Mouse (Mus musculus) neural tube, embryonic 12.5 days (tissue): ENCODE results near the gene Fli1. TPM values are rescaled to one million over a fixed set of nuclear protein-coding genes. Genes with fewer than 3 reads are reported as not detected.

Source experiments
- ATAC-seq: fragments of 200-750 bp; cut with Nextera tagmentation; 2 replicates; pipeline ENCODE4 v1.8.0; 2017; ENCODE audit warnings: low read depth, mild to moderate bottlenecking, moderate TSS enrichment, moderate library complexity; ENCODE audit not compliant: low FRiP score
- H3K27ac ChIP-seq: fragments of 300-500 bp; sonication (generic); 2 replicates; pipeline ENCODE4 v1.5.1; 2016
- H3K27me3 ChIP-seq: fragments of 300-500 bp; sonication (generic); replicated peaks from 2 replicates; pipeline ENCODE4 v1.6.1; 2016; ENCODE audit warnings: mild to moderate bottlenecking
- H3K36me3 ChIP-seq: fragments of 300-500 bp; sonication (generic); 2 replicates; pipeline ENCODE4 v1.6.1; 2016; ENCODE audit warnings: mild to moderate bottlenecking
- H3K4me1 ChIP-seq: fragments of 300-500 bp; sonication (generic); 2 replicates; pipeline ENCODE4 v1.6.1; 2016
- H3K4me2 ChIP-seq: fragments of 300-500 bp; sonication (generic); replicated peaks from 2 replicates; pipeline ENCODE4 v1.6.1; 2016; ENCODE audit warnings: mild to moderate bottlenecking
- H3K4me3 ChIP-seq: fragments of 300-500 bp; sonication (generic); 2 replicates; pipeline ENCODE4 v1.5.1; 2016
- H3K9ac ChIP-seq: fragments of 300-500 bp; sonication (generic); 2 replicates; pipeline ENCODE4 v1.6.1; 2016; ENCODE audit warnings: mild to moderate bottlenecking
- H3K9me3 ChIP-seq: fragments of 300-500 bp; sonication (generic); 2 replicates; pipeline ENCODE4 v1.6.1; 2016; ENCODE audit warnings: mild to moderate bottlenecking
- WGBS: fragments of 180-500 bp; shearing (Covaris S2); methylation state at CpG from one replicate; pipeline ENCODE4 v1.1.7; 2016; 5-methylcytosine and 5-hydroxymethylcytosine counted together
- polyA plus RNA-seq: library from polyadenylated mRNA; unstranded; fragments of >200 nt; fragmentation: Nextera tagmentation; extraction: Ambion mirVana; gene quantifications from 2 replicates; pipeline ENCODE4 v1.2.1, GENCODE M21; 2016

Fli1 gene
- polyA plus RNA-seq, 1 experiment from 2014 or later, result 15.4 TPM

DNA sequence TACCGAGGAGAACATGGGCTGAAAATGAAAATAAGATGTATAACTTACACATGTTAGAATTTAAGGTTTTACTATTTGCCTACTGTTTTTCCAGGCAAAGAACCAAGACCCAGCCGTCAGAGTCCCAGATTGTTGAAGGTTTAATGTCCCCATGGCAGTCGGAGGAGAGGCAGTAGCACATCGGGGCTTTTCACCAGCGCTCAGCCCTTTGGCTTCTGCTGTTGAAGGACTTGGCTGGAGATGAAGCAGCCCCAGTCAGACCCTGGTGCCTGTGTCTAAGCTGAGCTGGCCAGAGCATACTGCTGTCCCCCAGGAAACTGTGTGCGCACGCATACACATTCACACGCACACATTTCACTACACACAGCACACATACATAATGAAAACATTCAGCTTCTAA, 75.2 kb downstream of the Fli1 start:
- H3K4me1 ChIP-seq, result no peaks in the 10 kb centered on the region

DNA sequence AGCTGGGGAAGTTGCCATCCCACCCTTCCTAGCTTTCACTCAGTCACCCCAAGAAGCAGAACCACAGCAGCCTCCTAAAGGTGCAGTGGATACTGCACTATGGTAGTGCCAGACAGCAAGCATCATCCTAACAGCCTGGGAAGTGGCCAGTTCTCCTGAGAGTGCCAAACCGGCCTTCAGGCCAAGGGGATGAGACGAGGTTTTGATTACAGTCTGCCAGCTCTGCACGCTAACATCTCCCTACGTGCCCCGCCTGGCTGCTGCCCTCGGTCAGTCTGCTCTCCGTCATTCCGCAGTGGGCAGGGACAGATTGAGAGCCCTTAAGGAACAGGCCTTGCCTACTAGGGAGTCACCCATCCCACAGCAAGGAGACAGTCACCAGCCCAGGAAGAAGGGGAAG, 75.8 kb downstream of the Fli1 start:
- WGBS, result 77% methylated on average over 8 of the region's 8 CpGs

More for the DNA sequence above, 75.2 kb downstream of the Fli1 start:
- no peak overlapping the region for H3K4me2 ChIP-seq
- no peaks in the 10 kb centered on the region for H3K36me3 ChIP-seq
- no peaks in the 10 kb centered on the region for H3K9me3 ChIP-seq
- no peaks in the 10 kb centered on the region for H3K27me3 ChIP-seq
- 84% methylated on average over 8 of the region's 8 CpGs for WGBS
- H3K9ac ChIP-seq, result no peak overlapping the region
- ATAC-seq, result no peak
- H3K27ac ChIP-seq, result no peak overlapping the region
- no peak overlapping the region for H3K4me3 ChIP-seq

DNA sequence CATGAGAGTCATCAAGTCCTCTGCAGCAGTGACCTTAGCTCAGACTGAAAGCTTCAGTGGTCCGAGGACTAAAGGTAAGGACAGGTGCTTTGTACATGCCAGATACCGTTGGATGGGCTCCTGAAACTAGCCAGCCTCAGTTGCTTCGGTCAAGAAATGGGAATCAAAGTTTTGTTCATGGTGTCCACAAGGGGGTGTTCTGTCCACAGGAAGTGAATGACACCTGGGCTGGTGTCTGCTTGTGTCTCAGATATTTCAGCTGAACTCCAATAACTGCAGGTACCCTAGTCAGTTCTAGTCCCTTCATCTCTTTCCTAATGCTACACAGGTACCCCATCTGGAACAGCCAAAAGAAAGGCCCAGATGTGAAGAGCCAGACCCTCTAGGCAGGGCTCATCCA, 86.0 kb downstream of the Fli1 start:
- ATAC-seq, result no peak
- Histone ChIP-seq H3K36me3 (no peaks in the 10 kb centered on the region), H3K4me2 (no peak overlapping the region), H3K4me1 (no peaks in the 10 kb centered on the region), H3K27me3 (no peaks in the 10 kb centered on the region), H3K9me3 (no peaks in the 10 kb centered on the region), H3K4me3 (no peak overlapping the region), H3K9ac (no peak overlapping the region), H3K27ac (no peak overlapping the region)
- WGBS, result 81% methylated on average over 3 of the region's 3 CpGs

More for the DNA sequence above, 75.8 kb downstream of the Fli1 start:
- Histone ChIP-seq H3K4me2 (no peak overlapping the region), H3K9ac (no peak overlapping the region), H3K4me1 (no peaks in the 10 kb centered on the region), H3K36me3 (no peaks in the 10 kb centered on the region), H3K4me3 (no peak overlapping the region), H3K9me3 (no peaks in the 10 kb centered on the region), H3K27ac (no peak overlapping the region), H3K27me3 (no peaks in the 10 kb centered on the region)
- no peak for ATAC-seq

GRCm38 (mm10) chr9:32450161-32450560, 92.5 kb downstream of the Fli1 start:
- H3K9me3 ChIP-seq, result no peaks in the 10 kb centered on the region
- H3K9ac ChIP-seq, result no peak overlapping the region
- 7% methylated on average over 7 of the region's 7 CpGs for WGBS
- H3K4me1 ChIP-seq, result no peaks in the 10 kb centered on the region
- no peaks in the 10 kb centered on the region for H3K36me3 ChIP-seq
- ATAC-seq, result no peak
- no peak overlapping the region for H3K4me3 ChIP-seq
- no peaks in the 10 kb centered on the region for H3K27me3 ChIP-seq
- no peak overlapping the region for H3K4me2 ChIP-seq
- H3K27ac ChIP-seq, result no peak overlapping the region

GRCm38 (mm10) chr9:32448766-32449165, 93.9 kb downstream of the Fli1 start:
- H3K4me3 ChIP-seq, result no peak overlapping the region

GRCm38 (mm10) chr9:32445789-32446188, 96.9 kb downstream of the Fli1 start:
- Histone ChIP-seq H3K9ac (no peak overlapping the region), H3K27ac (no peak overlapping the region), H3K36me3 (no peaks in the 10 kb centered on the region), H3K27me3 (no peaks in the 10 kb centered on the region), H3K9me3 (no peaks in the 10 kb centered on the region), H3K4me3 (no peak overlapping the region), H3K4me2 (no peak overlapping the region), H3K4me1 (no peaks in the 10 kb centered on the region)
- 58% methylated on average over 3 of the region's 3 CpGs for WGBS
- no peak for ATAC-seq

More at GRCm38 (mm10) chr9:32448766-32449165, 93.9 kb downstream of the Fli1 start:
- no peak overlapping the region for H3K4me2 ChIP-seq
- ATAC-seq, result no peak
- H3K36me3 ChIP-seq, result no peaks in the 10 kb centered on the region
- no peak overlapping the region for H3K27ac ChIP-seq
- H3K9me3 ChIP-seq, result no peaks in the 10 kb centered on the region
- H3K27me3 ChIP-seq, result no peaks in the 10 kb centered on the region
- no peak overlapping the region for H3K9ac ChIP-seq
- WGBS, result 82% methylated on average over 5 of the region's 5 CpGs
- H3K4me1 ChIP-seq, result no peaks in the 10 kb centered on the region

DNA sequence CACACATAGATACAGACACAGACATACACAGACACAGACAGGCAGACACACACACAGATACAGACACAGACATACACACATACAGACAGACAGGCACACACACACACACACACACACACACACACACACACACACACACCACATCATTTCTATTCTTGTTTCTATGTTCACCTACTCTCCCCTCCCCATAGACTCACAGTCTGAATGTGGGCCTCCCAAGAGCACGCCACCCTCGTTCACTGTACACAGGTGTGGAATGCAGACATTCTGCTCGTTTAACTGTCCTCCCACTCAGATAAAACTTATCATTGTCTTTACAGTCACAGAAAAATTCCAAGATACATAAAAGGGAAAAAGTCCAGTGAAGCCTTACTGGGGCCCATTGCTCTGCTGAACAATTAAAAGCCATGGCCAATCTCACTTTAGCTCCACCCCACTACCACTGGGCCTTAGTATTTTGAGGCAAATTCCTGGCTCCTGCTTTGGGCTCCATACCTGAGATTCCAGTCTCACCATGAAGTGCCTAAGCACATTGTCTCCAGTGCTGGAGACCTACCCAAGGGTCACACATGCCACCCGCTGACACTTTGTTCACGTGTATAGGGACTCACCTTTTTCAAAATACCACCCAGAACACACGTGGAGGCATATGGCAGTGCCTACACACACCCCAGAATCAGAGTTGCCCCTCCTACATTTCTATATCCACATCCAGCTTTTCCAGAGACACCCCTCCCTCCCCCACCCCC, 98.0 kb downstream of the Fli1 start:
- Histone ChIP-seq H3K27ac (no peak overlapping the region), H3K4me2 (no peak overlapping the region), H3K36me3 (no peaks in the 10 kb centered on the region), H3K9ac (no peak overlapping the region), H3K4me1 (no peaks in the 10 kb centered on the region), H3K27me3 (no peaks in the 10 kb centered on the region), H3K4me3 (no peak overlapping the region), H3K9me3 (no peaks in the 10 kb centered on the region)
- ATAC-seq, result no peak
- 84% methylated on average over 6 of the region's 6 CpGs for WGBS

DNA sequence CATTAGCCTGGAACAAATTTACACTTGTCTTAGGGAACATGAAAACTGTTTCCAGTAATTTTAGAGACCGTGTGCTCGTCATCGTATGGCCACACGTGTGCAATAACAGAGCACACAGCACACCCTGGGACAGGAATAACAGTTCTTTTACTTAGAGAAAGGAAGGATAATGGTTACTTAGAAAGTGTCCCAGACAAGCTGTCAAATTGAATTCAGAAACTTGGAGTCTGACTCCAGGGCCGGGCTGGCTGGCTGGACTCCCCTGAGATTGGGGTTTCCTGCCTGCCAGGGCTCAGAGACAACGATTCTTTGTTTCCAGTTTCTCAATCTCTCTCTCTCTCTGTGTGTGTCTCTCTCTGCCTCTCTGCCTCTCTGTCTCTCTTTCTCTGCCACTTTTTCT, 98.8 kb downstream of the Fli1 start:
- no peaks in the 10 kb centered on the region for H3K4me1 ChIP-seq
- ATAC-seq, result no peak
- no peaks in the 10 kb centered on the region for H3K36me3 ChIP-seq
- no peak overlapping the region for H3K9ac ChIP-seq
- H3K4me3 ChIP-seq, result no peak overlapping the region
- 64% methylated on average over 6 of the region's 6 CpGs for WGBS
- no peaks in the 10 kb centered on the region for H3K27me3 ChIP-seq
- H3K27ac ChIP-seq, result no peak overlapping the region
- H3K9me3 ChIP-seq, result no peaks in the 10 kb centered on the region
- H3K4me2 ChIP-seq, result no peak overlapping the region

- no peaks in the 10 kb centered on the region for H3K36me3 ChIP-seq
- no peak overlapping the region for H3K27ac ChIP-seq
- no peaks in the 10 kb centered on the region for H3K27me3 ChIP-seq
- no peak overlapping the region for H3K4me3 ChIP-seq
- no peaks in the 10 kb centered on the region for H3K9me3 ChIP-seq
- no peak overlapping the region for H3K9ac ChIP-seq
- no peak overlapping the region for H3K4me2 ChIP-seq
- H3K4me1 ChIP-seq, result no peaks in the 10 kb centered on the region
- WGBS, result 73% methylated on average over 3 of the region's 3 CpGs
- ATAC-seq, result no peak
Measured at GRCm38 (mm10) chr9:32443115-32443514, 99.5 kb downstream of the Fli1 start.

DNA sequence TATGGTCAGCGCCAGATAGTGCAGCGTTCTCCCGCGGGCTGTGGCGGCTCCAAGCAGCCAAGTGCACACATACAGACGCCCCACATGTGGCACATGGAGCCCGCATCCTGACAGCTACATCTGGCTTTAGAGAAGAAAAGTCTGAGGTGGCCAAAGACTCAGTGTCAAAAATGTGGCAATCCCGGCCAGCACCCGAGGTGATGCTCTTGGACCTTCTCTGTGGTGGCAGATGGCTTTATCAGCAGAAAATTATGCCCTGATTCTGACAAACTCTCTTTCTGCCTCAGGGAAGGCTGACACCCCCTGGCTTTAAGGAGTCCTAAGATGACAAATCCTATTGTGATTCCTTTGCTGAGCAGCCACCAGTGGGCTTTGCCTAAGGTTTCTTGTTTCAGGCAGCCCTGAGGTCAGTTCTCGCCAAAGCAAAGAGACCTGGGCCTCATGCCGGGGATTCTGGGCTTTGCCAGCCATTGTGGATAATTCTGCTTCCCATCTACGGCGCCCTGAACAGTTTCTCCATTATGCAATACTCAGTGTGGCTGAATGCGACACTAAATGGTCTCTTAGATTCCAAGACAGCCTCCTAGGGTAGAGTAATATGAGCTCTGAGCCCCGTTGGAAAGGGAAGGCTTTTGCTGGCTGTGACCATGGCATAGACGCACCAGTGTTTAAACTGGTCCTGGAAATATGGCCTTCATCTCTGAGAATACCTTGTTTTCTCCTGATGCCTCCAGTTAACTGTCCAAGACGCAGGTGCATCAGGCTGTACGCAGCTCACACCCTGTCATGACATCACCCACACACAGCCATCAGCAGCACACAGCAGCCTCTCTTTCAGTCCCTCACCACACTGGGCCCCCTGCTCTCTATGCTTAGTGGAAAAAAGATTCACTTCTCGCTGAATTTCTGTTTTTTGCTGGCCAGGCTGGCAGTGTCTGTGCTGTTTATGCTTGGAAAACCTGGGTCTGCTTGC, 108.1 kb downstream of the Fli1 start:
- Histone ChIP-seq H3K4me1 (no peaks in the 10 kb centered on the region), H3K4me2 (no peak overlapping the region), H3K4me3 (no peak overlapping the region), H3K9ac (no peak overlapping the region), H3K36me3 (no peaks in the 10 kb centered on the region), H3K9me3 (no peaks in the 10 kb centered on the region), H3K27me3 (no peaks in the 10 kb centered on the region), H3K27ac (no peak overlapping the region)
- 73% methylated on average over 19 of the region's 19 CpGs for WGBS
- ATAC-seq, result no peak

- no peaks in the 10 kb centered on the region for H3K9me3 ChIP-seq
- 80% methylated on average over 3 of the region's 3 CpGs for WGBS
- H3K4me3 ChIP-seq, result no peak overlapping the region
- H3K4me1 ChIP-seq, result no peaks in the 10 kb centered on the region
- H3K27ac ChIP-seq, result no peak overlapping the region
- no peaks in the 10 kb centered on the region for H3K36me3 ChIP-seq
- ATAC-seq, result no peak
- no peak overlapping the region for H3K4me2 ChIP-seq
- H3K9ac ChIP-seq, result no peak overlapping the region
- H3K27me3 ChIP-seq, result no peaks in the 10 kb centered on the region
Measured at GRCm38 (mm10) chr9:32431061-32431460, 111.6 kb downstream of the Fli1 start.

- no peaks in the 10 kb centered on the region for H3K36me3 ChIP-seq
- no peak for ATAC-seq
- H3K4me1 ChIP-seq, result no peaks in the 10 kb centered on the region
- no peaks in the 10 kb centered on the region for H3K27me3 ChIP-seq
- no peak overlapping the region for H3K9ac ChIP-seq
- 84% methylated on average over 7 of the region's 7 CpGs for WGBS
- H3K4me3 ChIP-seq, result no peak overlapping the region
- no peak overlapping the region for H3K27ac ChIP-seq
- H3K9me3 ChIP-seq, result no peaks in the 10 kb centered on the region
- H3K4me2 ChIP-seq, result no peak overlapping the region
Measured at GRCm38 (mm10) chr9:32425321-32425720, 117.3 kb downstream of the Fli1 start.
